Mouse (Mus musculus) gastrocnemius, postnatal 10 days (tissue): ENCODE measurements around the gene Pitx3. TPM values are rescaled to one million over a fixed set of nuclear protein-coding genes. Genes with fewer than 3 reads are reported as not detected.
"Not testable (repeated sequence)": the region's sequence is repeated elsewhere in the genome, so short reads cannot be mapped to it uniquely, and the experiment has no call there.

Source experiments
- DNase-seq: peaks from one replicate; pipeline ENCODE4 v3.0.0; 2021; ENCODE audit warnings: mixed read lengths
- long read RNA-seq, 2 experiments: library from polyadenylated mRNA; stranded (forward); transcript quantifications; one replicate each; pipeline ENCODE4 v2.0.0; 2021
- total RNA-seq, 2 experiments: library from RNA; stranded (reverse); gene quantifications; 2 replicates each; pipeline ENCODE4 v1.2.3; 2021

Gene Pitx3
- 10 to 100 TPM; 19.0 to 21.6 TPM for total RNA-seq
- long read RNA-seq, experiment 1, transcript Pitx3-201 (4 exons, 1,380 nt) = major isoform, 37 of 42 reads
- long read RNA-seq, experiment 1, partial matches to known transcripts = 2 of 42 reads
- long read RNA-seq, experiment 1, other reads (novel, unspliced or antisense) = 2 of 42 reads
- long read RNA-seq, experiment 2, transcript Pitx3-201 (4 exons, 1,380 nt) = major isoform, 32 of 39 reads
- long read RNA-seq, experiment 2, partial matches to known transcripts = 2 of 39 reads
- long read RNA-seq, experiment 2, other reads (novel, unspliced or antisense) = 5 of 39 reads

DNA sequence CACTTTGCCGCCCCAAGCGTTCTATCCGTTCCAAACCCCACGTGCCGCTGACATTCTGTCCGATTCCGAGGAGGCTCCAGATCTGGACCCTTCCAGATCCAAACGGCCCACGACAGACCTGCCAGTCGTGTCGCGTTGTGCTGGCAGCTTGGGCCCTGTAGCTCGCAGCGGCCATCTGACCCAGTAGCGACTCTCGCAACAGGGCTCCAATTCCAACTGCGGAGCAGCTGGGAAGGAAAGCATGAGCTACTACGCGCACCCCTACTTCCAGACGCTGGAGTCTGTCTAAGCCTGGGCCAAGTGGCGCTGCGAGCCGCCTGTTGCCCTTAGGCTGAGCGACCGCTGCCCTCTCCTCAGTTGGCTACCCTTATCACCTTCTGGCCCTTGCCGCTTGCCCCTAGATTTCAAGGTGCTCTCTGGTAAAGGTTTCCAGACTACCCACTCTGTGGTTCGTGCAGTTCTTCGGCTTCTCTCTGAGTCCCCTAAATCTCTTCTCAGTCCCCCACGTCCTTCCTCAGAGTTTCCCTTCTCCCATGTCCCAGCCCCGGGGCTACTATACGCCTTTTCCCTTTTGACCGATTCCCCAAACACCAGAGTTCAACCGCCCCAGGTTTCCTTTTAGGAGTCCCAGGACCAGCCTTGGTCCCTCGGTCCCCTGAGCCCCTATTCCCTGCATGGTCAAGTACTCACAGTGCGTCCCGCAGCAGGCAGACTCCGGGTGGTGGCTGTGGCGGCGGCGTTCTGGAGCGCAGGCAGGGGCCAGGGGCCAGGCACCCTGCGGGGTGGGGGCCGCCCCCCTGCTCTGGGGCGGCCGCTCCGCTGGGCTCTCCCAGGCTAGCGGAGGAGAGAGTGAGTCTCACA, at the start of gene Pitx3:
Pitx3 (minus strand) TSS at position 816 of the 861 bp plus-strand sequence.
- peak; percentile 55 for DNase-seq

DNA sequence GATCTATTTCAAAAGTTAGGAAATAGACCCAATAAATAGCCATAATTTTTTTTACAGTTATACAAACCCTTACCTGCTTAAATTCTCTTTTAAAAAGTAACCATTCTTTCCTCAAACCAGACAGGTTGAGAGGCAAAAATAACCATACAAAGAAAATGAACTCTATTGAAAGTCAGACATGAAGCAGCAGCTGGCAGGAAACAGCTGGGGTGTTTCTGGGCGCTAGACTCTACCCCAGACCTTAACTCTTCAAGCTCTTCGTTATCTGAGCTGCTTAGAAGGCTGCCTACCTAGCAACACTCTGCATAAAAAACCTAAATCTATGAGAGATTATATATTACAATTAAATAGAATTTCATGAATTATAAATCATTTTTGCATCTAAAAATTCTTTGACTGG, 39.1 kb upstream of the Pitx3 start:
- DNase-seq = no peak

DNA sequence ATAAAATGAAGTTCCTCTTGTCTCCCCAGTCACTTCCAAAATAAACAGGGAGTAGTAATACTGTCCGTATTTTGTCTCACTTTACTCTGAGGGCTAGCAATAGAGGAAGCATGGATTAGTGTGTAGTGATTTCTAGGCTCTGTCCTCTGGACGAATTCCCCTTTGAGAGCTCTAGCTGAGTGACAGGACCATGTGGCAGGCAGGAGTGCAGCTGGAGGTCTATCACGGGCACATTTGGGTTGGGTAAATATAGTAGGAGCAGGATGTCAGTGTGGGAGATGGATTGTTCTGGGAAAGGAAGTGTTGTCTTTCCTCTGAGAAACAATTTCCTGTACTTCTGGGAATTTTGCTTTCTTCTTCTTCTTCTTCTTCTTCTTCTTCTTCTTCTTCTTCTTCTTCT, 38.5 kb upstream of the Pitx3 start:
- peak; percentile 51 for DNase-seq

DNA sequence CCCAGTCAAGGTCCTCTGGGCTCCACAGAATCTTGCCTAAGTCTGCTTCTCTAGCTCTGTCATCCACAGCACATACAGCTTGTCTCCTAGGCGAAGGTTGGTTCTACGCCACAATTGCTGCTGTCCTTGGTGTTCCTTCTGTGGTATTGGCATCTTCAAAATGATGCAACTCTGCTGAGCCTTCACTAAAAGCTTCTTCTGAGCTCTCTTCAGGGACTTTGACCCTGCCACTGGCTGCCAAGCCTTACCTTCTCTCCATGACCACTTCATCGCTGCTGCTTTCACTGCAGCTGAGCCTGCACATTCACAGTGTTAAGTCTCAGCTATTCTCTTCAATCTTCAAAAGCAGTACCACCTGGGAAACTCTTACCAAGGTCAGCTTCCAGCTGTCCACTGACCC, 34.1 kb upstream of the Pitx3 start:
- no peak for DNase-seq

DNA sequence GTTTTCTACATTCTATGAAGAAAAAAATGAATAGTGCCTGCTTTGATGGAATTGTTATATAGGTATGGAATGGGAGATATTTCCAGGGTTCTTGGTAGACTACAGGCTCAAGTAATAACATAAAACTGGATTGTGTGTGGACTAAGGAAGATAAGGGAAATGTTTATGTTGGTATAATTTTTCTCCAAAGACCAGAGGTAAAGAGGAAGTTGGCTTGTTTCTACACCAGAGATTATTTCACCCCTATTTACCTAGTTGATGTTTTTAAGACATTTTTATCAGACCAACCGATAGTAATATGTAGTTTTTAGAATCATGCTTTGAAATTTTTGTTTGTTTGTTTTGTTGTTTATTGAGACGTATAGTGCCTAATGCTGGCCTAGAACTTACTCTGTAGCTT, 32.1 kb upstream of the Pitx3 start:
- DNase-seq = no peak

DNA sequence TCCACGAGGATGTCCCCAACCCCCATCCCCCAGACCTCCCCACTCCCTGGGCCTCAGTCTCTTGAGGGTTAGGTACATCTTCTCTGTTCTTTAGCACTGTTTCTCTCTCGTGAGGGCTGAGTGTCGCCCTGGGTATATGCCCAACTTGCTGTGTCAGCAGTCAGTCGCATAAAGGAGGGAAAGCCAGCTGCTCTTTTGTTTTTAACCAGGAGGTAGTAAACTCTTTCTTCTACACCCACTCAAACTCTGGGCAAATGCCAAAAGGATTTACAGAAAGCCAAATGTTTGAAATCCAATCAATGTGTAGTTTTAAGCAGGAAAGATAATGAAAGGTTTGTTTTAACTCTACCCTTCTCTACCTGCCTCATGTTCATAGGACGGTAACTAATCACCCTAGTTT, 28.9 kb upstream of the Pitx3 start:
- no peak for DNase-seq

DNA sequence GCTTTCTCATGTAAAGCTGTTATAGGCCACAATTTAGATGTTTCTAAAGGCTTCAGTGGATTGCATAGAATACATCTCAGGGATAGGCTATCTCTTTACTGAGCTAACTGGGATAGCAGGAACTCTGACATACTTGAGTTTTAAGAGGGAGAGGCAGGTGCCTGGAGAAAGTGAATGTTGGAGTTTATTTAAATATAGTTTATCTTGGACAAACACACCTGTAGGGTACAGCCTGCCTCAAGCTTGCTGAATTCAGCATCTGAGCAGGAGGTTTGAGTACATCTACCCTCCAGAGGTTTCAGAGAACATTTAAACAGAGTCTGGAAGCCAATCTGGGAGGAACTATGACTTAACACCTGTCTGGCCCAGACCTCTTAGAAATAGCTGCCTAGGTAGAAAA, 27.0 kb upstream of the Pitx3 start:
- DNase-seq = no peak

DNA sequence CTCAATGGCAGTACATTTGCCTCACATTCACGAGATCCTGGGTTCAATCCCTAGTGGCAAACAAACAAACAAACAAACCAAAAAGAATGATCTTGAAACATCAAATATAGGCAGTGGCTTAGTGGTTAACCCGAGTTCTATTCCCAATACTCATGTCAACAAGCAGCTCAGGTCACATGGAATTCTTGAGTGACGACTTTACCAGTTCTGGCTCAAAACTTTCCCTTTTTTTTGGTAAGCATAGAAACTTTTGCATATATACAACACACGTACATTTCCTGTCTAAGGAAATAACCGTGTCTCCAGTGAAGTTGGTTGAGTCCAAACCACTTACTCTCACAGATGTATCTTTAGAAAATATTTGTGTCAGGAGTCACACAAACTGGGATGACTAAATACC, 24.4 kb upstream of the Pitx3 start:
- DNase-seq = no peak

DNA sequence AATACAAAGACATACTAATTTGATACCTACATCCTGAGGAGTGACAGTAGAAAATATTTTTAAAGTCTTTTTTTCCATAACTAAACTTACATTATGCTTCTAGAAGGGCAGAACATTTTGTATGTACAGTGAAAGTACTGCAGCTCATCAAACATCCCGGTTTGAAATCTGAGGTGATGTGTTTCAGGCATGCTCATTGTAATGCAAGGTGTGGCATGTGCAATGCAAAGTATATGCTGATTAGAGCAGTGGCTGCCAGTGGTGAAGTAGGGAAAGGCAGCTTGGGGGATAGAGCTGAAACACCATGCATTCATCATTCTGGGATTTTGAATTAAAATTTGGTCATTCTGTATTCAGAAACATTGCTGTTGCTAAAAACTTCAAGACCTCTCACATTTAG, 21.8 kb upstream of the Pitx3 start:
- no peak for DNase-seq

DNA sequence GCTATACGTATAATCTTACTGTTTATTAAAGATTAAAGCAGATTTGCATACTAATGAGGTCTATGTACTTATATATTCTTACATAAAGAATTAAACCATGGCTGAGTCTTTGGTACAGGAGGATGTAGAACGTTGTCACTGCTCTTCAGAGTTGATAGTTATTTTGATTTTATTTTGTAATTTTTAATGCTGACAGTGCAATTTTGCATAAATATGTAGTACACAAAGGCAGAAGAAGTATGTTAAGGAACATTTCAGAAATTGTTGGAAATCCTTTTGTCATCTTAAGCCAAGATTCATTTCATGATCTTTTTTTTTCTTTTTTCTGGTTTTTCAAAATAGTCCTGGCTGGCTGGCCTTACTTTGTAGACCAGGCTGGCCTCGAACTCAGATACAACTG, 21.3 kb upstream of the Pitx3 start:
- DNase-seq = no peak

DNA sequence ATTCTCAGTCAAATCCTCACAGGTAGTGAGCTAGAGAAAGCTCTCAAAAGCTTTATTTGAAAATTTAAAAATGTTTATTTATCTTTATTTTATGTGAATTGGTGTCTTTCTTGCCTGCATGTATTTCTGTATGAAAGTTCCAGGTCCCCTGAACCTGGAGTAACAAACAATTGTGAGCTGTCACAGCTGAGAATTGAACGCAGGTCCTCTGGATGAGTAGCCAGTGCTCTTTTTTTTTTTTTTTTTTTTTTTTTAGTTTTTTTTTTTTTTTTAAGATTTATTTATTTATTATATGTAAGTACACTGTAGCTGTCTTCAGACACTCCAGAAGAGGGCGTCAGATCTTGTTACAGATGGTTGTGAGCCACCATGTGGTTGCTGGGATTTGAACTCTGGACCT, 19.0 kb upstream of the Pitx3 start:
- DNase-seq = not testable (repeated sequence)

DNA sequence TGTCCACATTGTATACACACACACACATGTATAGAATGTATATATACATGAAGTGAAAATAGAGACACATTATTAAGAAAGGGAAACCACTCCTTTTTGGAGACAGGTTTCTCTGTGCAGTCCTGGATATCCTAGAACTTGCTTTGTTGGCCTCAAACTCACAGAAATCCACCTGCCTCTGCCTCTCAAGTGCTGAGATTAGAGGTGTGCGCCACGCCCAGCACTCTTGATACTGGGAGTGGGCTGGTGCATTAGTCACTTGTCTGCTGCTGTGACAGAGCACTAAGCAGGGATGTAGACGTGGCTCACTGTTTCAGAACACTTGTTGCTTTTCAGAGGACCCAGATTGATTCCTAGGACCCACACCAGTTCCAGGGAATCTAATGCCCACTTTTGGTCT, 17.8 kb upstream of the Pitx3 start:
- no peak for DNase-seq

DNA sequence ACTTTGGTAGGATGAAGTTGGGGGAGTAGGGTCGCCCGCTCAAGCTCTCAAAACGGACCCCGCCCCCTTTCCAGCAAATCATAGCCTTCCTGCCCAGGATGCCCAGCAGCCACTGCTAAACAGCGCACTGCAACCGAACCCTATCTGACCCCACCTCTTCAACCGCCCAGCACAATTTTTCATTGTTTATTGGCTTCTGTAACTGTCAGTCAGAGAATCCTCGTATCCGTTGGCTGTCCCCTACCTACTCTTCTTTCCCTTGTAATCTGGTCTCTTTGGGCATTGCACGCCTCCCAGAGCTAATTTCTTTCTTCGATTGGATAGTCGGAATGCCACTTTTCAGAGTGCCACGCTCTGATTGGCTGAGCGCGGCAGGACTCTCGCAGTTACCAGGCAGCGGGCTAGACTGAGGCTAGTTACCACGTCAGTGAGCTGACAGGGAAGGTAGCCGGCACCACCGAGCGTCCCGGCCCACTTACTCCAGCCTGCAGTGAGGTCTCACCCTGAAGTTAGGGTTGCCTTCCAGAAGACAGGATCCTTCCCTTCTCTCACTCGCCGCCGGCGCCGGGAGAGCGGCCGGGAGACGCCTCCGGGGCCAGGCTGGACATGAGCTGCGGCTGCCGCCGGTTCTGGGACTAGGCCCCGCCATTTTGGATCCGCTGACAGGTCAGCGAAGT, 4.1 kb upstream of the Pitx3 start, which contains the start of gene Gbf1:
Gbf1 (plus strand) TSS at position 383 of the 677 bp plus-strand sequence.
- DNase-seq = peak; percentile 83

DNA sequence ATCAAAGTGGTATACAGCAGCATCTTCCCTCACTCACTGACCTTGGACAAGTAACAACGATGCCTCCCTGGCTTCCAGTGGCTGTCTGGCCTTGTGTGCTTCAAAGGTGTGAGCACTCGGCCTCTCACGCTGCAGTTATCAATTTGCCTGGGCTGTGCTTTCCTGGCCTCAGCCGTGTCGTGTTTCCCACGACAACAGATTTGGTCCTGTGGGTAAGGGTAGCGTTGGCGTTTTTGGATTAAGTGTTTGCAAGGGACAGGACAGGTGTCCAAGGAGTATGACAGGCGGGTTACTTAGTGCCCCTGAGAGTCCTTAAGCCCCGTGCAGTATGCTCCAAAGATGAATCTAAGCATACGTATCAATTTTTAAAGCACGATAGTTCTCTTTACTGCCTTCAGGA, 965 bp upstream of the Pitx3 start:
- DNase-seq = no peak

DNA sequence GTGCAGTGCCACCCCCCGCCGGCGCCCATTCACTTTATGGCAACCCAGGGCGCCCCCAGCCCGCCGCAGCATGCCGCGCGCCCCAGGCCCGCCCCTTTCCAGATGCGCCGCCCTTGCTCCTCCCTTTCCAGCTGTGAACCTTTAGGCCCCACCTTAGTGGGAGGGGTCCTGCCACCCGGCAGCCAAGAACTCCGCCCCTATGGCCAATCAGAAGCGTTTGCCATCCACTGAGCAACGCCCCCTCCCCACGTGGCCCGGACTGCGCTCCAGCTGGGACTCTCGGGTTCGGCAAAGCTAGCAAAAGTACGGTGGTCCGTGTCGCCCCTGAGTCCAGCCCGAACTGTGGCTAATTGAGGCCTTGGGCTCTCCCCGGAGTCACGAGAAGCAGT, 240 bp upstream of the Pitx3 start:
- peak; percentile 86 for DNase-seq

DNA sequence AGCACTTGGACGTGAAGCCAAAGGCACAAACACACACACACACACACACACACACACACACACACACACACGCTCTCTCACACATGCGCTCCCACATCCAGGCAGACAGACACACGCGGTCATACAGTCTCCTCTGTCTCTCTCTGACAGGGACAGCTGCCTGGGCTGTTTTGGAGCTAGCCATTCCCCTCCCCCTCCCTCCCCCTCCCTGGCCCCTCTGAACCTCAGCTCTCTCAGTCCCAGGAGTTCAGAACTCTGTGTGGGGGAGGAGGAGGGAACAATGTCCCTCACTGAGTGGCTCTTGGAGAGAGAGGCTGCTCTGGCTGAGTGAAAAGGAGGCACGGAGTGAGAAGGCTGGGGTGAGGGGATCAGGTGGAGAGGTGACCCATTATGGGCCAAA, 7.0 kb downstream of the Pitx3 start:
- peak; percentile 29 for DNase-seq

DNA sequence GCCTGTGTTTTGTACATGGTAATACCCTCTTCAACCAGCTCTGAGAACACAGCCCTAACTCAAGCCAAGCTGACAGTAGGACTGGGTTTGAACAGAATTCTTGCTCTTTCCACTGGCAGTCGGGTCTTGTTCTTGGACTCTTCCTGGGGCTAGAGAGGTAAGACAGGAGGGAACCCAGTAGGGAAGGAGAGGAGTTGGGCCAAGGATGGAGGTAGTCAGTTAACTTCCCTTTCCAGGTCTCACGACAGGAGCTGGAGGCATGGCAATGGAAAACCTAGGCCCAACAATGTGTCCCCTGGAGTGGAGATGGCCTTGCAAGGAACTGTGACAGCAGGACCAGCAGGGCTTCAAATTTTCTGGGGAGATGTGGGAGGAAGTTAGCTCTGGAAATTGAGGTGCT, 7.8 kb downstream of the Pitx3 start:
- no peak for DNase-seq

DNA sequence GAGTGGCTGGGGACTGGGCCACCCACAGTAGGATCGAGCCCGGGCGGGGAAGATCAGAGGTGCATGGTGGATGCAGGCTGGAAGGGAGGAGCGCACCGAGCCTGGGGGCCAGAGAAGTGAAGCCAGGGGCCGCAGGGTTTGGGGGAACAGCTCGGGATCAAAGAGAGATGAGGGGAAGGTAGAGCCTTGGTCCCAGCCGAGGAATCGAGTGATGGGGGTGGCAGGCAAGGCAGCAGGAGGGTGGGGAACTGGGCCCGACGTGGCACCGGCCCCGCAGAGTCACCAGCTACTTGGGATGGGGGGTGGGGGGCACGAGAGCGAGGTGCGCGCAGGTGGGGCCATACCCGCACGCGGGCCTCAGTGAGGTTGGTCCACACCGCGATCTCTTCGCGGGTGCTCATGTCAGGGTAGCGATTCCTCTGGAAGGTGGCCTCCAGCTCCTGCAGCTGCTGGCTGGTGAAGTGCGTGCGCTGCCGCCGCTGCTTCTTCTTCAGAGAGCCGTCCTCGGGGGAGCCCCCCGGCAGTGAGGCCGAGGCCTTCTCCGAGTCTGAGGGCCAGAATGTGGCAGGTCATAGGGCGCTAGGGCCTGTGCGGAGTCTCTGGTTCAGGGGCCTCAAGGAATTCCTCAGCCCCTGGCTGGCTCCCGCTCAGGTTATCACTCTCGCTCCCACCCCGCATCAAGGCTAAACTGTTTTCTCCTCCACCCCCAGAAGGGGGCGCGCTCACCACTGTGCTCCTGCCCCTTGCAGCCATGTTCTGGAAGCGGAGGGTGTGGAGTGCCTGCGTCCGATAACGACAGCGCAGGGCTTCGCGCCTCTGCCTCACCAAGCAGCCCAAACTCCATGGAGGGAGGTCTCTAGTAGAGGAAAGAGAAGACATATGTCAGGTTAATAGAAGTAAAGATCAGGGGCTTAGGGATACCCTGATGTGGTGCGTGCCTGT, 11.2 kb downstream of the Pitx3 start:
- peak; percentile 70 for DNase-seq

DNA sequence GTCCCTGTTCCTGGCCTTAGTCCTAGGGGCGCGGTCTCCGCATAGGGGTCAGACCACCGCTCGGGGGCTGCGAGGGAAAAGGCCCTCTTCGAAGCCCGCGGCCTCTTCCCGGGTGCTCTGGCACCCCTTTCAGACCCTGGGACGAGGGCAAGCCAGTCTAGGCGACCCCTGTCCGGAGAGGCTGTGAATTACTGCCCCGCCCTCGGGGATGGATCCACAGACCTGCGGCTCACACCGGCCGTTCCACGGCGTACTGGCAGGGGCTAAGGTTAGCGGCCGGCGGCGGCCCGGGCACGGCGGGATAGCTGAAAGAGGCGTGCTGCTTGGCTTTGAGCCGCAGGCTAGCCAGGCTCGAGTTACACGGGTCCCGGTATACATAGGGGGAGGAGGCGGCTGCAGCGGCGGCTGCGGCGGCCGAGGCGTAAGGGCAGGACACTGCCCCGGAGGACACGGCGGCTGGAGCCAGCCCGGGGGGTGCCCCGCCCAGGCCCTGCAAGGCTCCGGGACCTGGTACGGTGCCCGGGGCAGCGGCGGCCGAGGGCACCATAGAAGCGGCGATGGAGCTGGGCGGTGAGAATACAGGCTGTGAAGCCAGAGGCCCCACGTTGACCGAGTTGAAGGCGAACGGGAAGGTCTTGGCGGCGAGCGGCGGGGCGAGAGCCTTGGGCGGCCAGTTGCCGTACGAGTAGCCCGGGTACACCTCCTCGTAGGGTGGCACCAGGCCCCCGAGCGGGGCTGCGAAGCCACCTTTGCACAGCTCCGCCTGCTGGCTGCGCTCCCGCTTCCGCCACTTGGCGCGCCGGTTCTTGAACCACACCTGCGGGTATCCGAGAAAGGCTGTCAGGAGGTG, 12.1 kb downstream of the Pitx3 start:
- DNase-seq = peak; percentile 70

DNA sequence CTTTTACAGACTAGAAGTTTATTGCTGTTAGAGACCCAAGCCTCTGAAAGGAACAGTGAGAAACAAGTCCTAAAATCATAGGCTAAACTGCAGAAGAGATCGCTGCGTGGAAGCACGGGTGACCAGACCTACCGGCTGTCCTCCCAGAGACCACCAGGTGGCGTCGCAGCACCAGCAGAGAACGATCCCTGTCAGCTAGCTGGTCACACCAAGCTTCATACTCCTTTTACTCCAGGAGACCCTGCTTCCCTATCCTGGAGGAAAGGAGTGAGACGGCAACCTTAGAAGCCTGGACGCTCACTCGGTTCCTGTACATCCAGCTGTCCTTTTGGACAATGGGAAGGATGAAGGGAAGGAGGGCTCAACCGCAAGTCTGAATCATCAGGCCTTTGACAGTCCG, 12.8 kb downstream of the Pitx3 start:
- DNase-seq = peak; percentile 94

DNA sequence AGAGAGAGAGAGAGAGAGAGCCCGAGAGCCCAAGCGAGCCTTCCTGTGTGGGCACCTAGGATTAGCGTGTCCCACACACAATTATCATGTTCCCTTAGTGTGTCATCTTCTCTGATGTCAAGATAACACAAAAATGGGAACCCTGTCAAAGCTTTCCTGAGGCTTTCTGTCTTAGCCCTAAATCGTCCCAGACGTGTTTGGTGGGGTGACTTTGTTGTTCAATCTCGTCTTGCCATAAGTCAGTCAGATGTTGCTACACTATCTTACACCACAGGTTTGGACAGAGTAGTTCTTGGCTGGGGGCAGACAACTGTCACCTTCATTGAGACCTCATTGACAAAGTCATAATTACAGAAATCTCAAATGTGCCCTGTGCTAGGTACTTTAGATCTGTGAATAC, 15.5 kb downstream of the Pitx3 start:
- DNase-seq = no peak
